Mouse (Mus musculus): ENCODE results near the gene Ipmk. TPM values are rescaled to one million over a fixed set of nuclear protein-coding genes. Genes with fewer than 3 reads are reported as not detected.

Gene Ipmk
- polyA plus RNA-seq, 1 experiment from 2014 or later: 18.2 TPM

GRCm38 (mm10) chr10:71363858-71364257, 16.3 kb downstream of the Ipmk start:
- Histone ChIP-seq H3K36me3 (ENCODE audit: control insufficient read depth, insufficient read depth, low read length) (peaks cover 6% of the 10 kb centered on the region; the same call in 1 of the 2 replicates), H3K4me1 (replicated peaks; ENCODE audit: control insufficient read depth, insufficient read depth, low read length) (0 out of 2 replicates have a peak, but pooled peaks cover 3% of the 10 kb centered on the region), H3K27ac (ENCODE audit: low read depth, low read length) (no peak overlapping the region), H3K4me2 (no peak overlapping the region), H3K27me3 (replicated peaks; ENCODE audit: control insufficient read depth, insufficient read depth, low read length) (no peaks in the 10 kb centered on the region), H3K9me3 (ENCODE audit: control insufficient read depth, low read length) (no peaks in the 10 kb centered on the region), H3K4me3 (ENCODE audit: low read depth, low read length) (no peak overlapping the region), H3K9ac (ENCODE audit: low read depth, low read length) (no peak overlapping the region)
- DNase-seq (ENCODE audit: low spot score): no peak
- 89% methylated on average over 10 of the region's 10 CpGs for WGBS
- no peak for ATAC-seq (replicated peaks; ENCODE audit: low FRiP score)

- Histone ChIP-seq H3K4me1 (replicated peaks; ENCODE audit: control insufficient read depth, insufficient read depth, low read length) (no peaks in the 10 kb centered on the region), H3K27me3 (replicated peaks; ENCODE audit: control insufficient read depth, insufficient read depth, low read length) (no peaks in the 10 kb centered on the region), H3K4me3 (ENCODE audit: low read depth, low read length) (no peak overlapping the region), H3K4me2 (no peak overlapping the region), H3K9me3 (ENCODE audit: control insufficient read depth, low read length) (no peaks in the 10 kb centered on the region), H3K27ac (ENCODE audit: low read depth, low read length) (no peak overlapping the region), H3K36me3 (ENCODE audit: control insufficient read depth, insufficient read depth, low read length) (peaks cover 6% of the 10 kb centered on the region; the same call in 1 of the 2 replicates), H3K9ac (ENCODE audit: low read depth, low read length) (no peak overlapping the region)
- no peak for DNase-seq (ENCODE audit: low spot score)
- 80% methylated on average over 16 of the region's 16 CpGs for WGBS
- ATAC-seq (replicated peaks; ENCODE audit: low FRiP score): peak; percentile 21; the same call in 1 of the 2 replicates
Measured at GRCm38 (mm10) chr10:71368128-71368940, 20.8 kb downstream of the Ipmk start.

DNA sequence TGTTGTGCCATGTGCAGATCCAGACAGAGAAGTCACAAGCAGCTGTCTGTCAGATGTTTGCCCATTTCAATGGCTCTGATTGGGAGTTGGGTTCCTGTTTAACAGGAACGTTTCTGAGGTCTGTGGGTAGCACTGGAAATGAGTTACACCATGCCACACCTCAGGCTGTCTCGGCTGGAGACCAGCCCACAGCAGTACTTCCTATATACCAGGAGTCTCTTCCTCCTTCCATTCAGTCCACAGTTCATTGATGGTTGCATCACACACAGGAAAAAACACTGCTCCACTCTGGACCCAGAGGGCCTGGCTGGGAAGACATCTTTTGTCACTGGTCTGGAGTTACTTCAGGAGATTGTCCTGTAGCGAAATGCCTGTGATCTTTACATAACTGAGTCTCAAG, 21.9 kb downstream of the Ipmk start:
- no peak overlapping the region for H3K4me2 ChIP-seq
- DNase-seq (ENCODE audit: low spot score) (no peak), ATAC-seq (replicated peaks; ENCODE audit: low FRiP score) (no peak)
- H3K36me3 ChIP-seq (ENCODE audit: control insufficient read depth, insufficient read depth, low read length): peaks cover 9% of the 10 kb centered on the region; the same call in 1 of the 2 replicates
- 75% methylated on average over 3 of the region's 3 CpGs for WGBS
- H3K9ac ChIP-seq (ENCODE audit: low read depth, low read length): no peak overlapping the region
- no peak overlapping the region for H3K27ac ChIP-seq (ENCODE audit: low read depth, low read length)
- H3K27me3 ChIP-seq (replicated peaks; ENCODE audit: control insufficient read depth, insufficient read depth, low read length): no peaks in the 10 kb centered on the region
- no peak overlapping the region for H3K4me3 ChIP-seq (ENCODE audit: low read depth, low read length)
- H3K9me3 ChIP-seq (ENCODE audit: control insufficient read depth, low read length): no peaks in the 10 kb centered on the region
- no peaks in the 10 kb centered on the region for H3K4me1 ChIP-seq (replicated peaks; ENCODE audit: control insufficient read depth, insufficient read depth, low read length)

GRCm38 (mm10) chr10:71371881-71372280, 24.3 kb downstream of the Ipmk start:
- Histone ChIP-seq H3K9me3 (ENCODE audit: control insufficient read depth, low read length) (no peaks in the 10 kb centered on the region), H3K4me1 (replicated peaks; ENCODE audit: control insufficient read depth, insufficient read depth, low read length) (no peaks in the 10 kb centered on the region), H3K4me2 (no peak overlapping the region), H3K4me3 (ENCODE audit: low read depth, low read length) (no peak overlapping the region), H3K27me3 (replicated peaks; ENCODE audit: control insufficient read depth, insufficient read depth, low read length) (no peaks in the 10 kb centered on the region), H3K9ac (ENCODE audit: low read depth, low read length) (no peak overlapping the region), H3K27ac (ENCODE audit: low read depth, low read length) (no peak overlapping the region), H3K36me3 (ENCODE audit: control insufficient read depth, insufficient read depth, low read length) (peaks cover 8% of the 10 kb centered on the region; the same call in 1 of the 2 replicates)
- no peak for ATAC-seq (replicated peaks; ENCODE audit: low FRiP score)
- 89% methylated on average over 6 of the region's 6 CpGs for WGBS
- DNase-seq (ENCODE audit: low spot score): no peak

- no peak for DNase-seq (ENCODE audit: low spot score)
- Histone ChIP-seq H3K9me3 (ENCODE audit: control insufficient read depth, low read length) (no peaks in the 10 kb centered on the region), H3K4me2 (no peak overlapping the region), H3K27ac (ENCODE audit: low read depth, low read length) (no peak overlapping the region), H3K4me1 (replicated peaks; ENCODE audit: control insufficient read depth, insufficient read depth, low read length) (no peaks in the 10 kb centered on the region), H3K36me3 (ENCODE audit: control insufficient read depth, insufficient read depth, low read length) (peaks cover 5% of the 10 kb centered on the region; the same call in 1 of the 2 replicates), H3K27me3 (replicated peaks; ENCODE audit: control insufficient read depth, insufficient read depth, low read length) (no peaks in the 10 kb centered on the region), H3K9ac (ENCODE audit: low read depth, low read length) (no peak overlapping the region), H3K4me3 (ENCODE audit: low read depth, low read length) (no peak overlapping the region)
- WGBS: 83% methylated on average over 11 of the region's 11 CpGs
- no peak for ATAC-seq (replicated peaks; ENCODE audit: low FRiP score)
Measured at GRCm38 (mm10) chr10:71373706-71374105, 26.1 kb downstream of the Ipmk start.

GRCm38 (mm10) chr10:71376014-71376413, 28.5 kb downstream of the Ipmk start:
- H3K9ac ChIP-seq (ENCODE audit: low read depth, low read length): no peak overlapping the region
- H3K4me3 ChIP-seq (ENCODE audit: low read depth, low read length): no peak overlapping the region
- no peaks in the 10 kb centered on the region for H3K9me3 ChIP-seq (ENCODE audit: control insufficient read depth, low read length)
- H3K27me3 ChIP-seq (replicated peaks; ENCODE audit: control insufficient read depth, insufficient read depth, low read length): no peaks in the 10 kb centered on the region
- no peaks in the 10 kb centered on the region for H3K4me1 ChIP-seq (replicated peaks; ENCODE audit: control insufficient read depth, insufficient read depth, low read length)
- no peak for DNase-seq (ENCODE audit: low spot score)
- peaks cover 6% of the 10 kb centered on the region; the same call in 1 of the 2 replicates for H3K36me3 ChIP-seq (ENCODE audit: control insufficient read depth, insufficient read depth, low read length)
- 84% methylated on average over 6 of the region's 6 CpGs for WGBS
- H3K27ac ChIP-seq (ENCODE audit: low read depth, low read length): no peak overlapping the region
- no peak for ATAC-seq (replicated peaks; ENCODE audit: low FRiP score)
- H3K4me2 ChIP-seq: no peak overlapping the region

GRCm38 (mm10) chr10:71380406-71380805, 32.8 kb downstream of the Ipmk start:
- WGBS: 90% methylated on average over 7 of the region's 7 CpGs
- no peaks in the 10 kb centered on the region for H3K27me3 ChIP-seq (replicated peaks; ENCODE audit: control insufficient read depth, insufficient read depth, low read length)
- H3K4me1 ChIP-seq (replicated peaks; ENCODE audit: control insufficient read depth, insufficient read depth, low read length): no peaks in the 10 kb centered on the region
- ATAC-seq (replicated peaks; ENCODE audit: low FRiP score): no peak
- peaks cover 9% of the 10 kb centered on the region; the same call in 1 of the 2 replicates for H3K36me3 ChIP-seq (ENCODE audit: control insufficient read depth, insufficient read depth, low read length)
- H3K27ac ChIP-seq (ENCODE audit: low read depth, low read length): no peak overlapping the region
- no peak overlapping the region for H3K9ac ChIP-seq (ENCODE audit: low read depth, low read length)
- no peak for DNase-seq (ENCODE audit: low spot score)
- H3K4me2 ChIP-seq: no peak overlapping the region
- no peaks in the 10 kb centered on the region for H3K9me3 ChIP-seq (ENCODE audit: control insufficient read depth, low read length)
- no peak overlapping the region for H3K4me3 ChIP-seq (ENCODE audit: low read depth, low read length)

DNA sequence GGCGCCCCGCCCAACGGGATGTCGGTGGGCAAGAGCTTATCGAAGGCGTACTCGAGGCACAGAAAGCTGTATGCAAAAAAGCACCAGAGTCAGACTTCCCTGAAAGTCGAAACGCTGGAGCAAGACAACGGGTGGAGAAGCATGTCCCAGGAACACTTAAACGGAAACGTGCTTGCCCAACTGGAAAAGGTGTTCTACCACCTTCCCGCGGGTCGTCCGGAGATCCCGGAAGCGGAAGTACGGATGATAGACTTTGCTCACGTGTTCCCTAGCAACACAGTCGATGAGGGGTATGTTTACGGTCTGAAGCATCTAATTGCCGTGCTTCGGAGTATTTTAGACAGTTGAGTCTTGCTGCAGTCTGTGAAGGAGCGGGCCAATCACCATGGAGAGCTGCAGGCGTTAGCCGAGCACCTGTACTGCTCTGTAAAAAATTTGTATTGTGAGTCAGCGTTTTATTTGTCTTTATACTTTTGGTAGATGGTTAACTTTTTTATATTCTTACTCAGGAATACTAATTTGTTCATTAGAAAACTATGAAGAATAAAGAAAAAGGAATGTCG, 34.0 kb downstream of the Ipmk start:
- H3K36me3 ChIP-seq (ENCODE audit: control insufficient read depth, insufficient read depth, low read length): peaks cover 7% of the 10 kb centered on the region; the same call in 1 of the 2 replicates
- no peak for ATAC-seq (replicated peaks; ENCODE audit: low FRiP score)
- H3K4me2 ChIP-seq: no peak overlapping the region
- WGBS: 90% methylated on average over 29 of the region's 29 CpGs
- H3K27ac ChIP-seq (ENCODE audit: low read depth, low read length): no peak overlapping the region
- no peak overlapping the region for H3K9ac ChIP-seq (ENCODE audit: low read depth, low read length)
- no peak overlapping the region for H3K4me3 ChIP-seq (ENCODE audit: low read depth, low read length)
- no peaks in the 10 kb centered on the region for H3K9me3 ChIP-seq (ENCODE audit: control insufficient read depth, low read length)
- no peak for DNase-seq (ENCODE audit: low spot score)
- no peaks in the 10 kb centered on the region for H3K4me1 ChIP-seq (replicated peaks; ENCODE audit: control insufficient read depth, insufficient read depth, low read length)
- H3K27me3 ChIP-seq (replicated peaks; ENCODE audit: control insufficient read depth, insufficient read depth, low read length): no peaks in the 10 kb centered on the region

Measured in liver, embryonic 11.5 days (tissue).